Mouse (Mus musculus) limb, embryonic 14.5 days (tissue): ENCODE measurements around the gene Ccdc177. TPM values are rescaled to one million over a fixed set of nuclear protein-coding genes. Genes with fewer than 3 reads are reported as not detected.

Experiments used
- ATAC-seq: fragments of 200-750 bp; cut with Nextera tagmentation; 2 replicates; pipeline ENCODE4 v1.8.0; 2017; ENCODE audit warnings: low read depth, moderate number of reproducible peaks, moderate TSS enrichment; ENCODE audit not compliant: low FRiP score
- DNase-seq: peaks from one replicate; pipeline ENCODE4 v3.0.0-alpha.2; 2015; ENCODE audit warnings: low spot score
- H3K27ac ChIP-seq: fragments of 300-500 bp; sonication (generic); replicated peaks from 2 replicates; pipeline ENCODE4 v1.5.1; 2014; ENCODE audit warnings: low read depth, mild to moderate bottlenecking, low read length, moderate library complexity, mixed read lengths
- H3K27me3 ChIP-seq: fragments of 300-500 bp; sonication (generic); 2 replicates; pipeline ENCODE4 v1.6.1; 2014; ENCODE audit warnings: low read length, mixed read lengths; ENCODE audit not compliant: control insufficient read depth, insufficient read depth
- H3K36me3 ChIP-seq: fragments of 300-500 bp; sonication (generic); 2 replicates; pipeline ENCODE4 v1.6.1; 2014; ENCODE audit warnings: mild to moderate bottlenecking, low read length, moderate library complexity, mixed read lengths; ENCODE audit not compliant: control insufficient read depth, insufficient read depth
- H3K4me1 ChIP-seq: fragments of 300-500 bp; sonication (generic); 2 replicates; pipeline ENCODE4 v1.6.1; 2014; ENCODE audit warnings: antibody characterized with exemption, low read length, mixed read lengths; ENCODE audit not compliant: control insufficient read depth, insufficient read depth
- H3K4me2 ChIP-seq: fragments of 300-500 bp; sonication (generic); replicated peaks from 2 replicates; pipeline ENCODE4 v1.6.1; 2014; ENCODE audit warnings: low read depth, mild to moderate bottlenecking, low read length, moderate library complexity; ENCODE audit not compliant: severe bottlenecking
- H3K4me3 ChIP-seq: fragments of 300-500 bp; sonication (generic); replicated peaks from 2 replicates; pipeline ENCODE4 v1.5.1; 2014; ENCODE audit warnings: low read length
- H3K9ac ChIP-seq: fragments of 300-500 bp; sonication (generic); 2 replicates; pipeline ENCODE4 v1.6.1; 2014; ENCODE audit warnings: mild to moderate bottlenecking, low read depth, low read length, moderate library complexity; ENCODE audit not compliant: severe bottlenecking
- H3K9me3 ChIP-seq: fragments of 300-500 bp; sonication (generic); 2 replicates; pipeline ENCODE4 v1.6.1; 2016; ENCODE audit warnings: low read length; ENCODE audit not compliant: control insufficient read depth
- POLR2A ChIP-seq: fragments of 200-500 bp; IDR thresholded peaks from 2 replicates; pipeline ENCODE4 v1.8.0; 2012; ENCODE audit warnings: inconsistent platforms, mild to moderate bottlenecking, moderate library complexity, borderline replicate concordance; ENCODE audit not compliant: insufficient read depth, insufficient read length; ENCODE audit errors: extremely low read depth
- WGBS: fragments of 180-500 bp; shearing (Covaris S2); extraction: QIAGEN DNeasy Blood & Tissue Kit; methylation state at CpG from one replicate; pipeline ENCODE4 v1.1.7; 2014; 5-methylcytosine and 5-hydroxymethylcytosine counted together
- polyA plus RNA-seq, 2 experiments: library from polyadenylated mRNA; depleted of rRNA in 1 of 2; stranded (reverse) in 1 of 2; unstranded in 1 of 2; fragments of >200 nt; fragmentation: Nextera tagmentation in 1 of 2; extraction: Ambion mirVana in 1 of 2; gene quantifications; 2 replicates each; pipeline versions ENCODE4 v1.2.1 to v1.2.3; 2012 to 2014

Ccdc177 gene
- polyA plus RNA-seq, 2 experiments, result 0.07 to 0.10 TPM

GRCm38 (mm10) chr12:80778188-80778936, 17.9 kb upstream of the Ccdc177 start:
- Histone ChIP-seq H3K4me2 (no peak overlapping the region), H3K4me1 (no peaks in the 10 kb centered on the region), H3K9me3 (no peaks in the 10 kb centered on the region), H3K27me3 (no peaks in the 10 kb centered on the region), H3K9ac (no peak overlapping the region), H3K4me3 (no peak overlapping the region), H3K27ac (no peak overlapping the region), H3K36me3 (no peaks in the 10 kb centered on the region)
- 74% methylated on average over 16 of the region's 16 CpGs for WGBS
- TF ChIP-seq POLR2A, result no peak
- DNase-seq (no peak), ATAC-seq (no peak)

GRCm38 (mm10) chr12:80776046-80776634, 15.7 kb upstream of the Ccdc177 start:
- Histone ChIP-seq H3K4me1 (no peaks in the 10 kb centered on the region), H3K27me3 (no peaks in the 10 kb centered on the region), H3K4me3 (no peak overlapping the region), H3K4me2 (no peak overlapping the region), H3K27ac (no peak overlapping the region), H3K9me3 (no peaks in the 10 kb centered on the region), H3K36me3 (no peaks in the 10 kb centered on the region), H3K9ac (no peak overlapping the region)
- DNase-seq (no peak), ATAC-seq (no peak)
- 81% methylated on average over 4 of the region's 4 CpGs for WGBS
- TF ChIP-seq POLR2A, result no peak

- no peak for ATAC-seq
- Histone ChIP-seq H3K9me3 (no peaks in the 10 kb centered on the region), H3K4me1 (no peaks in the 10 kb centered on the region), H3K4me3 (no peak overlapping the region), H3K9ac (no peak overlapping the region), H3K36me3 (no peaks in the 10 kb centered on the region), H3K4me2 (no peak overlapping the region), H3K27me3 (no peaks in the 10 kb centered on the region), H3K27ac (no peak overlapping the region)
- WGBS, result 56% methylated on average over 7 of the region's 7 CpGs
- peak; percentile 18 for DNase-seq
- TF ChIP-seq POLR2A, result no peak
Observed at GRCm38 (mm10) chr12:80774786-80775185, 14.3 kb upstream of the Ccdc177 start.

GRCm38 (mm10) chr12:80769697-80770096, 9.2 kb upstream of the Ccdc177 start:
- H3K4me3 ChIP-seq, result no peak overlapping the region
- no peak overlapping the region for H3K4me2 ChIP-seq
- 19% methylated on average over 11 of the region's 11 CpGs for WGBS
- H3K27me3 ChIP-seq, result no peaks in the 10 kb centered on the region
- TF ChIP-seq POLR2A, result no peak
- peak; percentile 92 for DNase-seq
- H3K36me3 ChIP-seq, result no peaks in the 10 kb centered on the region
- no peaks in the 10 kb centered on the region for H3K4me1 ChIP-seq
- no peak overlapping the region for H3K9ac ChIP-seq
- no peaks in the 10 kb centered on the region for H3K9me3 ChIP-seq
- ATAC-seq, result peak; percentile 86
- H3K27ac ChIP-seq, result no peak overlapping the region

GRCm38 (mm10) chr12:80764116-80764515, 3.6 kb upstream of the Ccdc177 start:
- H3K36me3 ChIP-seq, result no peaks in the 10 kb centered on the region
- DNase-seq (no peak), ATAC-seq (no peak)
- no peak overlapping the region for H3K27ac ChIP-seq
- peaks cover 20% of the 10 kb centered on the region for H3K27me3 ChIP-seq
- TF ChIP-seq POLR2A, result no peak
- H3K4me1 ChIP-seq, result peaks cover 5% of the 10 kb centered on the region; the same call in 1 of the 2 replicates
- H3K9me3 ChIP-seq, result no peaks in the 10 kb centered on the region
- H3K4me3 ChIP-seq, result no peak overlapping the region
- no peak overlapping the region for H3K4me2 ChIP-seq
- H3K9ac ChIP-seq, result no peak overlapping the region
- 86% methylated on average over 4 of the region's 4 CpGs for WGBS
